Mouse (Mus musculus) layer of hippocampus, adult 2 months (tissue): ENCODE measurements at regions not wholly inside any gene's neighbourhood (a gene's known extent, or its start where the extent isn't known, plus 50 kb on each side); places are given as distances from the start of the nearest gene placed in this dataset.
A peak's percentile ranks its signal among the peaks of the same experiment; 100 is the strongest.

Experiments
- DNase-seq, 2 experiments: peaks; one replicate each; pipeline ENCODE4 v3.0.0; 2022; ENCODE audit warnings: low spot score in 2 of 2
- H3K27ac ChIP-seq: fragments of 200-600 bp; 2 replicates; pipeline ENCODE4 v1.8.1; 2022
- H3K4me3 ChIP-seq: fragments of 200-600 bp; 2 replicates; pipeline ENCODE4 v1.8.1; 2022; ENCODE audit warnings: mild to moderate bottlenecking
- CTCF ChIP-seq: fragments of 200-600 bp; conservative IDR thresholded peaks from 2 replicates; pipeline ENCODE4 v1.8.1; 2022; ENCODE audit warnings: antibody characterized with exemption, mild to moderate bottlenecking, moderate library complexity

GRCm38 (mm10) chr10:126709219-126709917, 191.8 kb downstream of the Atp23 start:
- TF ChIP-seq CTCF, result no peak
- no peak overlapping the region for H3K27ac ChIP-seq
- H3K4me3 ChIP-seq, result no peak overlapping the region
- no peak for DNase-seq

GRCm38 (mm10) chr10:126708730-126709129, 192.4 kb downstream of the Atp23 start:
- Histone ChIP-seq H3K27ac (no peak overlapping the region), H3K4me3 (no peak overlapping the region)
- TF ChIP-seq CTCF, result no peak
- DNase-seq, result no peak

GRCm38 (mm10) chr10:126708215-126708614, 192.9 kb downstream of the Atp23 start:
- H3K4me3 ChIP-seq, result no peak overlapping the region
- DNase-seq, result no peak
- TF ChIP-seq CTCF, result no peak
- H3K27ac ChIP-seq, result no peak overlapping the region

GRCm38 (mm10) chr10:126697086-126697485, 204.1 kb downstream of the Atp23 start:
- H3K4me3 ChIP-seq, result no peak overlapping the region
- no peak overlapping the region for H3K27ac ChIP-seq
- no peak for TF ChIP-seq CTCF
- DNase-seq, result no peak

- H3K27ac ChIP-seq, result no peak overlapping the region
- TF ChIP-seq CTCF, result no peak
- DNase-seq, result no peak
- no peak overlapping the region for H3K4me3 ChIP-seq
Observed at GRCm38 (mm10) chr10:126690914-126691673, 210.1 kb downstream of the Atp23 start.

- no peak for TF ChIP-seq CTCF
- no peak overlapping the region for H3K27ac ChIP-seq
- no peak for DNase-seq
- H3K4me3 ChIP-seq, result no peak overlapping the region
Observed at GRCm38 (mm10) chr10:126680275-126681184, 220.6 kb downstream of the Atp23 start.

GRCm38 (mm10) chr10:126679224-126680120, 221.7 kb downstream of the Atp23 start:
- Histone ChIP-seq H3K27ac (no peak overlapping the region), H3K4me3 (no peak overlapping the region)
- peak in 1 of 2 experiments; percentile 38 for DNase-seq
- peak; percentile 73 for TF ChIP-seq CTCF

- Histone ChIP-seq H3K27ac (no peak overlapping the region), H3K4me3 (no peak overlapping the region)
- TF ChIP-seq CTCF, result no peak
- DNase-seq, result no peak
Observed at GRCm38 (mm10) chr10:126673437-126673836, 227.7 kb downstream of the Atp23 start.

- TF ChIP-seq CTCF, result no peak
- H3K27ac ChIP-seq, result no peak overlapping the region
- no peak for DNase-seq
- H3K4me3 ChIP-seq, result no peak overlapping the region
Observed at GRCm38 (mm10) chr10:126664408-126665083, 236.6 kb downstream of the Atp23 start.

- Histone ChIP-seq H3K27ac (no peak overlapping the region), H3K4me3 (no peak overlapping the region)
- no peak for DNase-seq
- peak; percentile 62 for TF ChIP-seq CTCF
Observed at GRCm38 (mm10) chr10:126663461-126664013, 237.6 kb downstream of the Atp23 start.

- Histone ChIP-seq H3K27ac (no peak overlapping the region), H3K4me3 (no peak overlapping the region)
- no peak for TF ChIP-seq CTCF
- no peak for DNase-seq
Observed at GRCm38 (mm10) chr10:126662765-126663164, 238.4 kb downstream of the Atp23 start.
